45 mouse cellular contexts compared by ENCODE assay signal in the genomic region with DNA sequence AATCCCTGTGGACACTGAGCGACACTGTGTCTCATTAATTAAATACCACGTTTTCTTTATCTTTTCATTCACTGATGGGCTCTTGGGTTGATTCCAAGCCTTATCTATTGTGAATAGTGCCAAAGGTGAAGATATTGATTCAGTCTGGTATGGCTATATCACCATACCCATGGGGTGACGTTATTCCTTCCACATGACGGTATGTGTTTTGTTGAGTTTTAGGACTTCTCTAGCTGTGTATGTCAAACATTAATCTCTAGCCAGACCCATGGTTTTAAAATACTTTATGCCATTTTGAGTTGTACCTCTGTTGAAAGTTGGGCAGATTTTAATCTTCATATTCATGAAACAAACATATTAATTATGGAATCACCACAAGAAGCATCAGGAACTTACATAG. TPM values are rescaled to one million over a fixed set of nuclear protein-coding genes. Genes with fewer than 3 reads are reported as not detected.
"Had no signal": no experiment of that assay in that cellular context is flagged by ENCODE, and none has a peak within 500 bp of the region (broad histone marks: within the 10 kb centered on the region; RNA-seq: fewer than 3 reads in every experiment).

No protein-coding gene starts in this region.

- ATAC-seq: liver, embryonic 12.5 days; lung, postnatal 0 days; midbrain, embryonic 13.5 days; midbrain, embryonic 15.5 days had no signal

- H3K9me3 ChIP-seq: limb, embryonic 10.5 days; limb, embryonic 12.5 days; limb, embryonic 13.5 days; limb, embryonic 15.5 days; liver, embryonic 12.5 days; liver, embryonic 13.5 days; liver, embryonic 15.5 days; lung, embryonic 15.5 days; megakaryocyte, embryonic 14.5 days; midbrain, embryonic 10.5 days; midbrain, embryonic 12.5 days; midbrain, embryonic 13.5 days; midbrain, embryonic 15.5 days; neural tube, embryonic 12.5 days had no signal

- DNase-seq: left cerebral cortex, postnatal 4 days; liver; liver, embryonic 13.5 days; lung, adult 18-20 months; lung, adult 2 months; lung, embryonic 14.5 days; lung, postnatal 10 days; lung, postnatal 14 days; lung, postnatal 36 days; lung, postnatal 4 days; midbrain, embryonic 14.5 days had no signal

- H3K27ac ChIP-seq: left cerebral cortex, adult 2 months; limb, embryonic 10.5 days; limb, embryonic 12.5 days; limb, embryonic 13.5 days; limb, embryonic 15.5 days; liver, embryonic 12.5 days; liver, embryonic 13.5 days; liver, embryonic 14.5 days; liver, embryonic 15.5 days; lung, embryonic 15.5 days; macrophage; midbrain, embryonic 10.5 days; midbrain, embryonic 12.5 days; midbrain, embryonic 13.5 days; midbrain, embryonic 15.5 days; neural tube, embryonic 12.5 days had no signal

- H3K27me3 ChIP-seq: limb, embryonic 12.5 days; limb, embryonic 13.5 days; limb, embryonic 15.5 days; liver, embryonic 12.5 days; liver, embryonic 13.5 days; liver, embryonic 15.5 days; lung, embryonic 15.5 days; midbrain, embryonic 12.5 days; midbrain, embryonic 13.5 days; midbrain, embryonic 15.5 days; neural tube, embryonic 12.5 days had no signal

- H3K36me3 ChIP-seq: limb, embryonic 10.5 days; limb, embryonic 12.5 days; limb, embryonic 13.5 days; limb, embryonic 15.5 days; liver, embryonic 12.5 days; liver, embryonic 13.5 days; liver, embryonic 15.5 days; lung, embryonic 15.5 days; midbrain, embryonic 10.5 days; midbrain, embryonic 12.5 days; midbrain, embryonic 13.5 days; midbrain, embryonic 15.5 days; neural tube, embryonic 12.5 days had no signal

- H3K4me3 ChIP-seq: left cerebral cortex, adult 2 months; limb, embryonic 10.5 days; limb, embryonic 12.5 days; limb, embryonic 13.5 days; limb, embryonic 15.5 days; liver, embryonic 12.5 days; liver, embryonic 13.5 days; liver, embryonic 15.5 days; lung, embryonic 15.5 days; megakaryocyte, embryonic 14.5 days; midbrain, embryonic 10.5 days; midbrain, embryonic 12.5 days; midbrain, embryonic 13.5 days; midbrain, embryonic 15.5 days; myocyte; neural tube, embryonic 12.5 days had no signal

- H3K4me1 ChIP-seq: limb, embryonic 12.5 days; limb, embryonic 13.5 days; limb, embryonic 15.5 days; liver, embryonic 15.5 days; lung, embryonic 15.5 days; midbrain, embryonic 10.5 days; midbrain, embryonic 12.5 days; midbrain, embryonic 15.5 days; neural tube, embryonic 12.5 days had no signal

- H3K9ac ChIP-seq: limb, embryonic 12.5 days; limb, embryonic 13.5 days; limb, embryonic 15.5 days; liver, embryonic 12.5 days; liver, embryonic 13.5 days; liver, embryonic 14.5 days; liver, embryonic 15.5 days; lung, embryonic 14.5 days; lung, embryonic 15.5 days; midbrain, embryonic 12.5 days; midbrain, embryonic 13.5 days; midbrain, embryonic 15.5 days; neural tube, embryonic 12.5 days had no signal

- H3K4me2 ChIP-seq: limb, embryonic 12.5 days; limb, embryonic 13.5 days; limb, embryonic 15.5 days; liver, embryonic 12.5 days; liver, embryonic 13.5 days; liver, embryonic 15.5 days; lung, embryonic 14.5 days; lung, embryonic 15.5 days; midbrain, embryonic 12.5 days; midbrain, embryonic 13.5 days; midbrain, embryonic 15.5 days; neural tube, embryonic 12.5 days had no signal

RNA-seq across cellular contexts. Expression of a gene that starts 12.8 kb away (rescaled TPM):
- total RNA-seq: left cerebral cortex, adult 18-20 months; left cerebral cortex, adult 2 months; left cerebral cortex, adult 8-10 months; left cerebral cortex, postnatal 10 days; left cerebral cortex, postnatal 14 days; left cerebral cortex, postnatal 25 days; left cerebral cortex, postnatal 36 days; left cerebral cortex, postnatal 4 days; megakaryocyte progenitor cell, adult 5-6 weeks; megakaryocyte, adult 5-6 weeks; midbrain, postnatal 0 days; monocyte, adult 5-6 weeks had no signal
- polyA plus RNA-seq: limb, embryonic 10.5 days; limb, embryonic 11.5 days; limb, embryonic 12.5 days; limb, embryonic 13.5 days; limb, embryonic 14.5 days; limb, embryonic 15.5 days; liver, adult 2 months; liver, embryonic 12.5 days; liver, embryonic 13.5 days; liver, embryonic 14.5 days; liver, embryonic 15.5 days; lung, adult 2 months; lung, embryonic 14.5 days; lung, embryonic 15.5 days; lung, embryonic 16.5 days; lung, postnatal 0 days; macrophage; midbrain, embryonic 10.5 days; midbrain, embryonic 12.5 days; midbrain, embryonic 13.5 days; midbrain, embryonic 14.5 days; midbrain, embryonic 15.5 days; midbrain, postnatal 0 days; myocyte; neural tube, embryonic 11.5 days; neural tube, embryonic 12.5 days had no signal

RNA-seq across cellular contexts. Expression of a gene that starts 48.7 kb away (rescaled TPM):
- total RNA-seq: left cerebral cortex, adult 18-20 months; left cerebral cortex, adult 2 months; left cerebral cortex, adult 8-10 months; left cerebral cortex, postnatal 10 days; left cerebral cortex, postnatal 14 days; left cerebral cortex, postnatal 25 days; left cerebral cortex, postnatal 36 days; left cerebral cortex, postnatal 4 days; liver, adult 2 months; midbrain, postnatal 0 days had no signal
- polyA plus RNA-seq: limb, embryonic 10.5 days; limb, embryonic 11.5 days; limb, embryonic 12.5 days; limb, embryonic 13.5 days; limb, embryonic 15.5 days; liver, adult 2 months; liver, embryonic 12.5 days; liver, embryonic 13.5 days; liver, embryonic 14.5 days; liver, embryonic 15.5 days; liver, embryonic 16.5 days; lung, adult 2 months; lung, embryonic 14.5 days; lung, embryonic 15.5 days; lung, embryonic 16.5 days; lung, postnatal 0 days; macrophage; midbrain, embryonic 10.5 days; midbrain, embryonic 12.5 days; midbrain, embryonic 13.5 days; midbrain, embryonic 14.5 days; midbrain, embryonic 15.5 days; midbrain, postnatal 0 days; myocyte; neural tube, embryonic 11.5 days; neural tube, embryonic 12.5 days had no signal
